Mouse (Mus musculus) liver, embryonic 11.5 days (tissue): Measurements from ENCODE around the gene Slc2a4. TPM values are rescaled to one million over a fixed set of nuclear protein-coding genes. Genes with fewer than 3 reads are reported as not detected.
"Not testable (repeated sequence)": the region's sequence is repeated elsewhere in the genome, so short reads cannot be mapped to it uniquely, and the experiment has no call there.

ENCODE experiments used
- ATAC-seq: fragments of 200-750 bp; cut with Nextera tagmentation; replicated peaks from 2 replicates; pipeline ENCODE4 v1.8.0; 2017; ENCODE audit warnings: moderate number of reproducible peaks, mild to moderate bottlenecking, moderate TSS enrichment, moderate library complexity; ENCODE audit not compliant: low FRiP score
- DNase-seq: peaks from one replicate; pipeline ENCODE4 v3.0.0-alpha.2; 2017; ENCODE audit warnings: low spot score
- H3K27ac ChIP-seq: fragments of 300-500 bp; sonication (generic); 2 replicates; pipeline ENCODE4 v1.5.1; 2014; ENCODE audit warnings: mild to moderate bottlenecking, low read depth, low read length, control low read depth
- H3K27me3 ChIP-seq: fragments of 300-500 bp; sonication (generic); replicated peaks from 2 replicates; pipeline ENCODE4 v1.6.1; 2014; ENCODE audit warnings: low read length, mixed read lengths; ENCODE audit not compliant: control insufficient read depth, insufficient read depth
- H3K36me3 ChIP-seq: fragments of 300-500 bp; sonication (generic); 2 replicates; pipeline ENCODE4 v1.6.1; 2014; ENCODE audit warnings: mild to moderate bottlenecking, low read length, moderate library complexity, mixed read lengths; ENCODE audit not compliant: control insufficient read depth, insufficient read depth
- H3K4me1 ChIP-seq: fragments of 300-500 bp; sonication (generic); replicated peaks from 2 replicates; pipeline ENCODE4 v1.6.1; 2014; ENCODE audit warnings: low read length, mixed read lengths; ENCODE audit not compliant: control insufficient read depth, insufficient read depth
- H3K4me2 ChIP-seq: fragments of 300-500 bp; sonication (generic); 2 replicates; pipeline ENCODE4 v1.6.1; 2014; ENCODE audit warnings: mild to moderate bottlenecking, control low read depth, moderate library complexity
- H3K4me3 ChIP-seq: fragments of 300-500 bp; sonication (generic); 2 replicates; pipeline ENCODE4 v1.5.1; 2014; ENCODE audit warnings: low read depth, low read length, control low read depth
- H3K9ac ChIP-seq: fragments of 300-500 bp; sonication (generic); 2 replicates; pipeline ENCODE4 v1.6.1; 2014; ENCODE audit warnings: low read depth, low read length, control low read depth
- H3K9me3 ChIP-seq: fragments of 300-500 bp; sonication (generic); 2 replicates; pipeline ENCODE4 v1.6.1; 2016; ENCODE audit warnings: low read length, inconsistent platforms, mixed read lengths; ENCODE audit not compliant: control insufficient read depth
- WGBS: fragments of 180-500 bp; shearing (Covaris S2); extraction: QIAGEN DNeasy Blood & Tissue Kit; methylation state at CpG from one replicate; pipeline ENCODE4 v1.1.7; 2014; 5-methylcytosine and 5-hydroxymethylcytosine counted together
- polyA plus RNA-seq: library from polyadenylated mRNA; unstranded; fragments of >200 nt; fragmentation: Nextera tagmentation; extraction: Ambion mirVana; gene quantifications from 2 replicates; pipeline ENCODE4 v1.2.1, GENCODE M21; 2014

Slc2a4 gene
- polyA plus RNA-seq, 1 experiment from 2014 or later, result 7.0 TPM

DNA sequence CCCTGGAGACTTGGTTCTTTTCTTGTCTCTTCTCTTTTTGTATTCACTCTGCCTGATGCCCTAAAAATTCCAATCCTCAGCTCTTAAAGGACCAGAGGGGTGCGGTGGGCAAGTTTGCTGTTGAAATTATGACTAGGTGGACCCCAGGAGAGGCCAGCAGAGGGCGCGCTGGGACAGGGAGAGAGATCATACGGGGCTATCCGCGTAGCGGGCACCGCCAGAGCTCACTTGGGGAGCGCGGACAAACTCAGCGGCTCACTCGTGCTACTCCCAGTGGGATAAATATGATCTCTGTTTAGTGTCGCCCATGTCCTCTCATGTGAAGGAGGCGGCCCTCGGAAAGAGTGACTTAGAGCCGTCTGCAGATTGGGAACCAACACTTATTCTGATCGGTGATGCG lies 13.8 kb downstream of the Slc2a4 start:
- no peak overlapping the region for H3K9ac ChIP-seq
- H3K4me2 ChIP-seq, result peak overlapping the region; percentile 90
- no peaks in the 10 kb centered on the region for H3K9me3 ChIP-seq
- H3K36me3 ChIP-seq, result no peaks in the 10 kb centered on the region
- 2% methylated on average over 18 of the region's 18 CpGs for WGBS
- ATAC-seq (no peak; the same call in 1 of the 2 replicates), DNase-seq (peak; percentile 94)
- peaks cover 19% of the 10 kb centered on the region for H3K4me1 ChIP-seq
- H3K27ac ChIP-seq, result no peak overlapping the region
- H3K27me3 ChIP-seq, result peaks cover 47% of the 10 kb centered on the region
- H3K4me3 ChIP-seq, result peak overlapping the region; percentile 7; the same call in 1 of the 2 replicates

DNA sequence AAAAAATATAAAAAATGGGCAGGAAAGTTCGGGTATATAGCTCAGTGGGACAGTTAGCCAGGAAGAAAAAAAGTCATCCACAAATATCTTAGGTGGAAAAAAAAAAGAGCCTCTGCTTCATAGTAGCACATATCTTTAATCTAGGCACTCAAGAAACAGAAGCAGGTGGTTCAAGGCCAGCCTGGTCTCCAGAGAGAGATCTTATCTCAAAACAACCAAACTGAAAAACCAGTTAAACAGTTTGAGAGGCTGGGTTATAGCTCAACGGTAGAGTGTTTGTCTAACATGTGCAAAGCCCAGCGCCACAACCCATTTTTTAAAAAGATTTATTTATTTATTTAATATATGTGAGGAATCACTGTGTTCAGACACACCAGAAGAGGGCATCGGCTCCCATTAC lies 14.9 kb downstream of the Slc2a4 start:
- Histone ChIP-seq H3K36me3 (no peaks in the 10 kb centered on the region), H3K4me3 (no peak overlapping the region), H3K9ac (no peak overlapping the region), H3K4me1 (peaks cover 19% of the 10 kb centered on the region), H3K4me2 (no peak overlapping the region), H3K9me3 (no peaks in the 10 kb centered on the region), H3K27ac (no peak overlapping the region), H3K27me3 (peaks cover 36% of the 10 kb centered on the region)
- no peak for DNase-seq
- WGBS, result 60% methylated on average over 4 of the region's 4 CpGs
- ATAC-seq, result no peak

DNA sequence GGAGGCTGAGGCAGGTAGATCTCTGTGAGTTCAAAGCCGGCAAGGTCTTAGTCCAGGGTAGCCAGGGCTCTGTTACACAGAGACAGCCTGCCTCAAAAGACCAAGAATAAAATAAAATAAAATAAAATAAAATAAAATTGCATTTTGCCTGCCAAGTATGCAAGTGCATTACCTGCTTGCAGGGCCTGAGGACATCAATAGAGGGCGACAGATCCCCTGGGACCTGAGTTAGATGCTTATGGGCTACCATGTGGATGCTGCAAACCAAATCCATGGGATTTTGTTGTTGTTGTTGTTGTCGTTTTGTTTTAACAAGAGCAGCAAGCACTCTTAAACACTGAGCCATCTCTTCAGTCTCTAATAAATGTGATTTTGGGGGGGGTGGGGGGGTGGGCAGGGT lies 15.7 kb downstream of the Slc2a4 start:
- peaks cover 19% of the 10 kb centered on the region for H3K4me1 ChIP-seq
- no peaks in the 10 kb centered on the region for H3K9me3 ChIP-seq
- no peak overlapping the region for H3K27ac ChIP-seq
- no peak overlapping the region for H3K4me2 ChIP-seq
- no peak overlapping the region for H3K9ac ChIP-seq
- WGBS, result 36% methylated on average over 3 of the region's 3 CpGs
- ATAC-seq (no peak), DNase-seq (no peak)
- H3K36me3 ChIP-seq, result no peaks in the 10 kb centered on the region
- H3K4me3 ChIP-seq, result no peak overlapping the region
- H3K27me3 ChIP-seq, result peaks cover 28% of the 10 kb centered on the region

DNA sequence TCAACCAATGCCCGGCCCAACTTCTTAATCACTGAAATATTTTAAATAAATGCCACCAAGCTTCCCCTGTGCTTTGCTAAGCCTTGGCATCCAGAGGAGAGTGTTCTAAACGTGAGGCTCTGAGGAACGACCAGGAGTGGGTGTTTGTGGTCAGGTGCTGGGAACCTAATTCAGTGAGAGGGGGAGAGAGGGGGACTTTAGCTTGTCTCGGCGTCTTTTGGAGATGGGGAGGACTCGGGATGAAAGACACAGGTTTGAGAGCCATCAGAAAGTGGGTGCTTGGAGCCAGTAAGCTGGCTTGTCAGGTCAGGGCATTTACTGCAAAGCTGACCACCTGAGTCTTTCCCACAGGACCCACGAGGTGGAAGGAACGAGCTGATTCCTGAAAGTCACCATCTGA lies 16.2 kb downstream of the Slc2a4 start:
- Histone ChIP-seq H3K4me2 (no peak overlapping the region), H3K4me3 (no peak overlapping the region), H3K36me3 (no peaks in the 10 kb centered on the region), H3K9me3 (no peaks in the 10 kb centered on the region), H3K9ac (no peak overlapping the region), H3K4me1 (peaks cover 19% of the 10 kb centered on the region), H3K27ac (no peak overlapping the region), H3K27me3 (peaks cover 23% of the 10 kb centered on the region)
- WGBS, result 57% methylated on average over 8 of the region's 8 CpGs
- no peak for ATAC-seq
- no peak for DNase-seq

DNA sequence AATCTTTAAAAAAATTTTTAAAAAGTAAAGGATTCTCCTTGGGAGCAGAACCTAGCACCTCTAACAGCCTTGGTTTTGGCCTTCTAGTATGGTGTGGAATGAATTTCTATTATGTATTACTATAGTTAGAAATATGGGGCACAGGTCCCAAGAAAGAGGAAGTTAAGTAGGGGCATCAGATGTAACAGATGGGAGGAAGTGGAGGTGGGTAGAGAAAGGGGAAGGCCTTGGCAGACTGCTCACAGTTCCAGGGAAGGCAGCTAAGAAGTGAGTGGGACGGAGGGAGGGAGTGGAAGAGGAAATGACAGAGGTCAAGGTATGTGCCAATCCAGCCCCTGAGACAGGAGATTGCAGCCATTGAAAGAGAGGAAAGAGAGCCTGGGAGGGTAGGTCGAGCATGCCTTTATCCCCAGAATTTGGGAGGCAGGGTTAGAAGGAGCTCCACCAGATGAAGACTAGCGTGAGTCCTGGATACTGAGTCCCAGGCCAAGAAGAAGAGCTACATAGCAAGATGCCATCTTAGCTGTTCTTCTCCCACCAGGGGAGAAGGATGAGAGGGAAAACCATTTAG lies 16.9 kb downstream of the Slc2a4 start:
- Histone ChIP-seq H3K4me2 (no peak overlapping the region), H3K27ac (no peak overlapping the region)
- no peak for DNase-seq

DNA sequence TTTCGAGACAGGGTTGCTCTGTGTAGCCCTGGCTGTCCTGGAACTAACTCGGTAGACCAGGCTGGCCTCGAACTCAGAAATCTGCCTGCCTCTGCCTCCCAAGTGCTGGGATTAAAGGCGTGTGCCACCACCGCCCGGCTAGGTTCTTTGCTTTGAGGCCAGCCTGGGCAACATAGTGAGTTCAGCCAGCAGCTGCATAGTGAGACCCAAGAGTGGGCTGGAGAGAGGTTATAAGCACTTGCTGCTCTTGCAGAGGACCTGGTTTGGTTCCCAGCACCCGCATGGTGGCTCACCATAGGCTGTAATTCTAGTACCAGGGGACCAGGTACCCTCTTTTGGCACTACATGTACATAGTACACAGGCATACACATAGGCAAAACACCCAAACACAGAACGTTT lies 17.8 kb downstream of the Slc2a4 start:
- H3K4me2 ChIP-seq, ATAC-seq, H3K4me1 ChIP-seq, H3K9ac ChIP-seq, H3K4me3 ChIP-seq, H3K27ac ChIP-seq, H3K9me3 ChIP-seq, H3K36me3 ChIP-seq, H3K27me3 ChIP-seq, DNase-seq: not testable (repeated sequence)
- 82% methylated on average over 8 of the region's 8 CpGs for WGBS

More for the DNA sequence above, 16.9 kb downstream of the Slc2a4 start:
- ATAC-seq, result no peak
- peaks cover 16% of the 10 kb centered on the region for H3K27me3 ChIP-seq
- H3K36me3 ChIP-seq, result no peaks in the 10 kb centered on the region
- H3K9me3 ChIP-seq, result no peaks in the 10 kb centered on the region
- no peak overlapping the region for H3K4me3 ChIP-seq
- H3K4me1 ChIP-seq, result peaks cover 14% of the 10 kb centered on the region
- WGBS, result 48% methylated on average over 3 of the region's 3 CpGs
- H3K9ac ChIP-seq, result no peak overlapping the region

DNA sequence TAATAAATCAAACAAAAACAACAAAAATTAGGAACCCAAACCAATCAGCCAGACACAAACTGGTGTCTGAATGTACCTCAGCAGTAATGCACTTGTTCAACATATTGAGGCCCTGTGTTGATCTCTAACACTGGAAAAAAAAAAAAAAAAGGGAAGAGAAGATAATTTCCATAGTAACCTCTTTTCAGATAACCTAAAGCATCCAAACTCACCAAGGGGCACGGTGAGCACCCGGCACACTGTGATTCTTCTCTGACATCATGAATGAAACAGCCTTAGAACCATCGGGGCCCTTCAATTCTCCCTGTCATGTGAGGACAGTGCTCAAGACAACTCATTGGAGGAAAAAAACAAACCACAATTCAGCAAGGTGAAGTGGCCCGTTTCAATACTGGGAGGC lies 18.3 kb downstream of the Slc2a4 start:
- Histone ChIP-seq H3K27me3 (peaks cover 2% of the 10 kb centered on the region; the same call in 1 of the 2 replicates), H3K4me2 (no peak overlapping the region), H3K36me3 (no peaks in the 10 kb centered on the region), H3K4me1 (peaks cover 4% of the 10 kb centered on the region; the same call in 1 of the 2 replicates), H3K27ac (no peak overlapping the region), H3K9ac (no peak overlapping the region), H3K9me3 (no peaks in the 10 kb centered on the region), H3K4me3 (no peak overlapping the region)
- ATAC-seq, result no peak
- 38% methylated on average over 4 of the region's 4 CpGs for WGBS
- DNase-seq, result no peak

DNA sequence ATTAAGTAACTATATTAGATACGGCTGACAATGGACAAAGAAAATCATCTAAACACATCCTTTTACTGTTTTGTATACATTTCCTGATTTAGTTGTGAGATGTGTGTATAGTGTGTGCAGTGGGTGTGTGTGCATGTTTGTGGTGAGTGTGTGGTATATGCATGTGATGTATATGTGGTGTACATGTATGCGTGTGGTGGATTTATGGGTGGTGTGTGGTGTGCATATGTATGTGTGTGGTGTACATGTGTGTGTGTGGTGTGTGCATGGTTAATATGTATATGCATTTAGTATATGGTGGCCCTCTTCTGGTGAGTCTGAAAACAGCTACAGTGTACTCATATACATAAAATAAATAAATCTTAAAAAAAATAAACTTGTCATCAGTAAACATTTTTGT lies 20.5 kb downstream of the Slc2a4 start:
- no peak overlapping the region for H3K27ac ChIP-seq
- H3K4me2 ChIP-seq, result no peak overlapping the region
- H3K9ac ChIP-seq, result no peak overlapping the region
- 94% methylated on average over 2 of the region's 2 CpGs for WGBS
- no peaks in the 10 kb centered on the region for H3K27me3 ChIP-seq
- DNase-seq (no peak), ATAC-seq (no peak)
- H3K4me1 ChIP-seq, result peaks cover 6% of the 10 kb centered on the region
- H3K9me3 ChIP-seq, result no peaks in the 10 kb centered on the region
- no peaks in the 10 kb centered on the region for H3K36me3 ChIP-seq
- no peak overlapping the region for H3K4me3 ChIP-seq

DNA sequence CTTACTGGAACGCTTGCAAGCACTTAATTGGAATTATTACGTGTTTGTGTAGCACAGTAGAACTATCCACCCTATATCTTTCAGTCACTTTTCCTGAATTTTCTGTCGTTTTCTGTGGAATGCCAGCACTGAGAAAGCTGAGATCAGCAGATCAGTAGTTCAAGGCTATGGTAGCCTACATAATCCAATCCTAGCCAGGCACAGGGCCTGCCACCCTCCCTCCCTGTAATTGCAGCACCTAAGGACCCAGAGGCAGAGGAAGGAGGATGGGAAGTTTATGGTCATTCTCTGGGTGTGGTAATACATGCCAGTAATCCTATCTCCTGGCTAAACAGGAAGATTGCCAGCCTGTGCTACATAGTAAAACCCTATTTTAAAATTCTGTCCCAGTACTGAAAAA lies 25.2 kb downstream of the Slc2a4 start:
- H3K4me2 ChIP-seq, result peak overlapping the region; percentile 68
- H3K9ac ChIP-seq, result peak overlapping the region; percentile 85; the same call in 1 of the 2 replicates

More for the DNA sequence above, 25.2 kb downstream of the Slc2a4 start:
- Histone ChIP-seq H3K9me3 (no peaks in the 10 kb centered on the region), H3K27ac (peak overlapping the region; percentile 99), H3K27me3 (no peaks in the 10 kb centered on the region), H3K36me3 (peaks cover 13% of the 10 kb centered on the region), H3K4me3 (peak overlapping the region; percentile 92), H3K4me1 (peaks cover 25% of the 10 kb centered on the region)
- 67% methylated on average over 3 of the region's 3 CpGs for WGBS
- no peak for ATAC-seq
- DNase-seq, result no peak
